Mouse (Mus musculus) megakaryocyte, embryonic 14.5 days (primary cell): Measurements from ENCODE around the gene Pias4.

ENCODE experiments used
- FLI1 ChIP-seq: IDR thresholded peaks from 2 replicates; pipeline ENCODE4 v1.6.1; 2012; ENCODE audit warnings: low read length, inconsistent platforms, mixed read lengths
- GATA1 ChIP-seq: IDR thresholded peaks from 3 replicates; pipeline ENCODE4 v1.6.1; 2012; ENCODE audit warnings: mixed read lengths, low read length, inconsistent platforms, borderline replicate concordance

- TF ChIP-seq GATA1 (no peak), FLI1 (no peak)
These were observed 28.2 kb downstream of the Pias4 start for GRCm38 (mm10) chr10:81139529-81139846.
